Mouse (Mus musculus): ENCODE measurements around the gene Nek4. TPM values are rescaled to one million over a fixed set of nuclear protein-coding genes. Genes with fewer than 3 reads are reported as not detected.

The Nek4 gene
- 8.4 TPM in 2 replicates for polyA plus RNA-seq (2015; fragmentation: Nextera tagmentation; extraction: Ambion mirVana)

DNA sequence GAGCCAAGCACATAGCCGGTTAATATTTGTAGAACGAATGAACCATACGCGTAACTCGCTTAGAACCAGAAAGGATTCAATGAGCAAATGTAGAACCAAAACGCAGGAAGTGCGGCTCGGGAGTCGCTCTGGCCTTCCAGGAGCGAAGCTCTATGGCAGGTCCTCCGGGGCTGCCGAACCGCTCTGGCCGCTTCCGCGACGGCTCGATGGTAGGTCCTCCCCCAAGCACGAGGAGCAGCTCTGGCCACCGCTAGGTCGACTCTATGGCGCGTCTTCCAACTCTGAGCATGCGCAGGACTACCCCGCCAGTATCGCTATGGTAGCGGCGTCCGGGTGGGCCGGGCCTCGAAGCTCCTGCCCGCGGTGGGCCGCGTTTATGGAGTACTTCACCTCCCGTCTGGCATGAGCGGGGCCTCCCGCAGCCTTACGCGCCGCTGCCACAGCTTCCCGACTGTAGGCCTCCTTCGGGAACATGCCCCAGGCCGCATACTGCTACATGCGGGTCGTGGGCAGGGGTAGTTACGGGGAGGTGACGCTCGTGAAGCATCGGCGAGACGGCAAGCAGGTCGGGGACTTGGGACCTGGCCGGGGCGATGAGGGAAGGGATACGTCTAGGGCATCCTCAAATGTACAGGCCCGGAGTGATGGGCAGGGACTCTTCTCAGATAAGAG is at the start of gene Nek4:
Nek4 (plus strand) TSS at position 224 of the 672 bp plus-strand sequence.
- under 1% methylated on average over 57 of the region's 57 CpGs for WGBS
- no peaks in the 10 kb centered on the region for H3K36me3 ChIP-seq (ENCODE audit: control insufficient read depth, insufficient read depth, low read length)
- H3K9me3 ChIP-seq (ENCODE audit: control insufficient read depth, low read length): no peaks in the 10 kb centered on the region

DNA sequence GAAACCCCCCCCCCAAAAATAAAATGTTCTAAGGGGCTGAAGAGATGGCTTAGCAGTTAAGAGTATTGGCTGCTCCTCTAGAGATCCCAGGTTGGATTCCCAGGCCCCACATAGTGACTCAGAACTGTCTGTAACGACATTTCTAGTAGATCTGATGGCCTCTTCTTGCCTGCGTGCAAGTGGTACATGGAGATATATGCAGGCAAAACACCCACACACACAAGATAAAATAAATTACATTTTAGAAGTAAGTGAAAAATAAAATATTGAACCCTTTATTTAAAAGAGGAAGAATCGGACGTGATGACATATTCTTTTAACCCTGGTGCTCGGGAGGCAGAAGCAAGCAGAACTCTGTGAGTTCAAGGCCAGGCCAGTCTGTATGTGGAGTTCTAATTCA is 48.5 kb upstream of the Nek4 start:
- 90% methylated on average over 5 of the region's 5 CpGs for WGBS

More for the DNA sequence above, at the start of gene Nek4:
- Histone ChIP-seq H3K4me2 (ENCODE audit: low read depth, low read length) (peak within 1 kb of the TSS; percentile 72), H3K4me1 (ENCODE audit: control insufficient read depth, insufficient read depth, low read length) (peaks cover 3% of the 10 kb centered on the region; the same call in 1 of the 2 replicates), H3K4me3 (ENCODE audit: low read length) (peak within 1 kb of the TSS; percentile 92), H3K27me3 (replicated peaks; ENCODE audit: control insufficient read depth, insufficient read depth, low read length) (no peaks in the 10 kb centered on the region), H3K9ac (ENCODE audit: low read depth, low read length) (peak within 1 kb of the TSS; percentile 90), H3K27ac (ENCODE audit: low read length) (0 out of 2 replicates have a peak within 1 kb of the TSS, but pooled peaks have one; percentile 61)
- ATAC-seq: peak; percentile 99

DNA sequence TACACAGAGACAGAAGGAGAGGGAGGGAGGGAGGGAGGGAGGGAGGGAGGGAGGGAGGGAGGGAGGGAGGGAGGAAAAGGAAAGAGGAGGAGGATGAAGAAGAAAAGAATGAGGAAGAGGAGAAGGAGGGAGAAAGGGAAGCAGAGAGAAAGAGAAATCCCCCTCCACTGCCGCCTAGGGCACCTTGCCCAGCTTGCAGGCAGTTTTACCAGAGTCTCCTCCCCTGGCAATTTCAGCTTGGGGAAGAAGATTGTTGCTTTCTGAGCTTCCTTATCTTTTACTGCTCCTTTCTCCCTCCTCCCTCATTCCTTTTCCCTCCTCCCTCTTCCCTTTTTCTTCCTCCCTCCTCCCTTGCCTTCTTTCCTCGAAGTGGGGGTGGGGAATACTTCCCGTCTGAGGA is 48.1 kb upstream of the Nek4 start:
- H3K4me2 ChIP-seq (ENCODE audit: low read depth, low read length): no peak overlapping the region
- H3K36me3 ChIP-seq (ENCODE audit: control insufficient read depth, insufficient read depth, low read length): no peaks in the 10 kb centered on the region
- no peaks in the 10 kb centered on the region for H3K4me1 ChIP-seq (ENCODE audit: control insufficient read depth, insufficient read depth, low read length)
- no peaks in the 10 kb centered on the region for H3K9me3 ChIP-seq (ENCODE audit: control insufficient read depth, low read length)
- H3K27me3 ChIP-seq (replicated peaks; ENCODE audit: control insufficient read depth, insufficient read depth, low read length): no peaks in the 10 kb centered on the region
- 60% methylated on average over 3 of the region's 3 CpGs for WGBS
- no peak overlapping the region for H3K27ac ChIP-seq (ENCODE audit: low read length)
- no peak overlapping the region for H3K4me3 ChIP-seq (ENCODE audit: low read length)
- H3K9ac ChIP-seq (ENCODE audit: low read depth, low read length): no peak overlapping the region
- no peak for ATAC-seq

More for the DNA sequence above, 48.5 kb upstream of the Nek4 start:
- no peak for ATAC-seq
- H3K4me2 ChIP-seq (ENCODE audit: low read depth, low read length): no peak overlapping the region
- H3K27me3 ChIP-seq (replicated peaks; ENCODE audit: control insufficient read depth, insufficient read depth, low read length): no peaks in the 10 kb centered on the region
- no peaks in the 10 kb centered on the region for H3K4me1 ChIP-seq (ENCODE audit: control insufficient read depth, insufficient read depth, low read length)
- H3K9me3 ChIP-seq (ENCODE audit: control insufficient read depth, low read length): no peaks in the 10 kb centered on the region
- H3K4me3 ChIP-seq (ENCODE audit: low read length): no peak overlapping the region
- no peak overlapping the region for H3K9ac ChIP-seq (ENCODE audit: low read depth, low read length)
- no peaks in the 10 kb centered on the region for H3K36me3 ChIP-seq (ENCODE audit: control insufficient read depth, insufficient read depth, low read length)
- no peak overlapping the region for H3K27ac ChIP-seq (ENCODE audit: low read length)

DNA sequence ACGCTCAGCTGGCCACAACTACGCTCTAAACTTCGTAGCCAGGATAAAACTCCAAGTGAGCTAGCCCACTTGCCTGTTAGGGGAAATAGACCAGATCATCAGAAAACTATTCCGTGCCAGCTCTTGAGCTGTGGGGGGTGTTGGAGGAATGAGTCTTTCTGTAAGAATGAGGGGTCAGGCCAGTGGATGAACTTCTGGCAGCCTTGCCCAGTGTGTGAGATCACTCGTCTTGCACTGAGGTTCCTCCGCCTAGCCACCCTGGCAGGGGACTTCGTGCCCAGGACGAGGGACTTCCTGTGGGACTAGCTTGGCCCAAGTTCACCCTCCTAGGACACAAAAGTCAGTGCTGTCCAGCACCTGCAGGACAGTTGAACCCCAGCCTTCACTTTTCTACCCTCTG is 46.9 kb upstream of the Nek4 start:
- H3K4me3 ChIP-seq (ENCODE audit: low read length): no peak overlapping the region
- no peaks in the 10 kb centered on the region for H3K9me3 ChIP-seq (ENCODE audit: control insufficient read depth, low read length)
- ATAC-seq: no peak
- H3K4me2 ChIP-seq (ENCODE audit: low read depth, low read length): no peak overlapping the region
- H3K27me3 ChIP-seq (replicated peaks; ENCODE audit: control insufficient read depth, insufficient read depth, low read length): no peaks in the 10 kb centered on the region
- H3K9ac ChIP-seq (ENCODE audit: low read depth, low read length): no peak overlapping the region
- no peaks in the 10 kb centered on the region for H3K36me3 ChIP-seq (ENCODE audit: control insufficient read depth, insufficient read depth, low read length)
- 81% methylated on average over 8 of the region's 8 CpGs for WGBS
- H3K4me1 ChIP-seq (ENCODE audit: control insufficient read depth, insufficient read depth, low read length): no peaks in the 10 kb centered on the region
- no peak overlapping the region for H3K27ac ChIP-seq (ENCODE audit: low read length)

DNA sequence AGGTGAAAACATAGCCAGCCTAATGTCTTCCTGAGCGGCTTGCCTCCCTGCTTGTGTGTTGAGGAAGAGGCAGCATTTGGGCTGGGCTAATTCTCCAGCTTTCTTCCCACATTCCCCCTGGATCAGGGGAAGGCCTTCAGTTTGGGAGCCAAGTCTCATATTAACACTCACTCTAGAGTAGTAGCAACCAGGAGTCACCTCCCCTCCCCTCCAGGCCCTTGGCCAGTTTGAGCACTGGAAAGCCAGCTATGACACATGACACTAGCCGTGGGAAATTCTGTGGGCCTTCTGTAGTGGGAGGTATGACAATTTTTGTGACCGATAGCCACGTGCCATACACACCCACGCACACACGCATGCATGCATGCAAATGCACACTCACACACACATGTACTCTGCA is 45.2 kb upstream of the Nek4 start:
- 91% methylated on average over 6 of the region's 6 CpGs for whole genome bisulfite sequencing
- no peak overlapping the region for H3K27ac ChIP-seq (ENCODE audit: low read length)
- no peak for ATAC-seq
- H3K4me1 ChIP-seq (ENCODE audit: control insufficient read depth, insufficient read depth, low read length): no peaks in the 10 kb centered on the region
- no peaks in the 10 kb centered on the region for H3K9me3 ChIP-seq (ENCODE audit: control insufficient read depth, low read length)
- no peaks in the 10 kb centered on the region for H3K36me3 ChIP-seq (ENCODE audit: control insufficient read depth, insufficient read depth, low read length)
- no peak overlapping the region for H3K4me2 ChIP-seq (ENCODE audit: low read depth, low read length)
- no peak overlapping the region for H3K4me3 ChIP-seq (ENCODE audit: low read length)
- no peaks in the 10 kb centered on the region for H3K27me3 ChIP-seq (replicated peaks; ENCODE audit: control insufficient read depth, insufficient read depth, low read length)
- H3K9ac ChIP-seq (ENCODE audit: low read depth, low read length): no peak overlapping the region

DNA sequence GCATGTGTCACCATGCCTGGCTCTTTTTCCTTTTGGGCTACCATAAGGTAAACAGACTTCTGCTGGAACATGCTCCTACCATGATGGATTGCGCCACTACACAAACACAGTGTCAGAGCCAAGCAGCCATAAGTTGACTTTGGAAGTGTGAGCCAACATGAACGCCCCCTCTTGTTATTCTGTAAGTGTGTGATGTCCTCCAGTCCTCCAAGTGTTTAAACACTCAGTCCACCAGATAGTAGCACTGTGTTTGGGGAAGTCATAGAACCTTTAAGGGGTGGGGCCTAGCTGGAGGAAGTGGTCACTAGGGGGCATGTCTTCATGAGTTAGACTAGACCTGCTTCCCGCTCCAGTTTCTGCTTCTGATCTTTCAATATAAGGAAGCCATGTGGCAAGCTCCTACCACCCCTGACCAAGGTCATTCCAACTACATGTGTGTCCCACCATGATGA is 43.3 kb upstream of the Nek4 start:
- peak; percentile 62 for ATAC-seq

DNA sequence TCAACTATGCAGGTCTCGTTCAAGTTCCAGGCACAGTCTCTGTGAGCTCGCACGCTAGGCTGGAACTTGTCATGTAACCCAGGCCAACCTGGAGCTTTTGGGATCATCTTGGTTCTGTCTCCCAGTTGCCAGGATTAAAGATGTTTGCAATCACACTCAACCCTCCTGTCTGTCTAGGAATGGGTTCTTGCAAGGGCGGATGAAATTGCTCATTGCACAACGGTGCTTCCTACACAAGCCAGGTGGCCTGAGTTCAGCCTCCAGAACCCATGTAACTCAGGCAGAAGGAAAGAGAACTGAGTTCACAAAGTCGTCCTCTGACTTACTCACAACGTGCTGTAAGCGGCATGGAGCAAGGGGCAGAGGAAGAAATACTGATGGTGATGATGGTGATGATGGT is 40.0 kb upstream of the Nek4 start:
- ATAC-seq: no peak

More for the DNA sequence above, 43.3 kb upstream of the Nek4 start:
- H3K27me3 ChIP-seq (replicated peaks; ENCODE audit: control insufficient read depth, insufficient read depth, low read length): no peaks in the 10 kb centered on the region
- no peaks in the 10 kb centered on the region for H3K4me1 ChIP-seq (ENCODE audit: control insufficient read depth, insufficient read depth, low read length)
- no peaks in the 10 kb centered on the region for H3K9me3 ChIP-seq (ENCODE audit: control insufficient read depth, low read length)
- H3K9ac ChIP-seq (ENCODE audit: low read depth, low read length): no peak overlapping the region
- WGBS: 47% methylated on average over 3 of the region's 3 CpGs
- no peak overlapping the region for H3K4me2 ChIP-seq (ENCODE audit: low read depth, low read length)
- no peaks in the 10 kb centered on the region for H3K36me3 ChIP-seq (ENCODE audit: control insufficient read depth, insufficient read depth, low read length)
- H3K27ac ChIP-seq (ENCODE audit: low read length): no peak overlapping the region
- no peak overlapping the region for H3K4me3 ChIP-seq (ENCODE audit: low read length)

DNA sequence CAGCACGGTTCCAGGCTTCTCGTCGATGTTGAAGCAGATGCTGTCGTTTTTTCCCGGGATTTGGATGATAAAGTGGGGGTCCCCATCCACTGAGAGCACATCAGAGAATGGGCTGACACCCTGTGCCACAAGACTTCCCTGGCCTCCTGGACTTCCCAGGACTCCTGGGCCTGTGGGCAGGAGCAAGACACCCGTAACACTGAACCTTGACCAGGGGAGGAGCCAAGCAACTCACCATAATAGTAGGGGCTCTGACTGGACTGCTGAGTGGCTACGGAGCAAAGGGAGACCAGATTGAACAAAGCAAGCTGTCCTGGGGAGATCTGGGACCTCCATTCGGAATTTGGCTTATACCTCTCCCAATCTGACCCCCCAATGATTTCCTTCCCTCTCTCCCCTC is 38.5 kb upstream of the Nek4 start:
- Histone ChIP-seq H3K9me3 (ENCODE audit: control insufficient read depth, low read length) (no peaks in the 10 kb centered on the region), H3K9ac (ENCODE audit: low read depth, low read length) (no peak overlapping the region), H3K4me3 (ENCODE audit: low read length) (no peak overlapping the region), H3K27ac (ENCODE audit: low read length) (no peak overlapping the region), H3K4me1 (ENCODE audit: control insufficient read depth, insufficient read depth, low read length) (no peaks in the 10 kb centered on the region), H3K36me3 (ENCODE audit: control insufficient read depth, insufficient read depth, low read length) (no peaks in the 10 kb centered on the region), H3K4me2 (ENCODE audit: low read depth, low read length) (no peak overlapping the region), H3K27me3 (replicated peaks; ENCODE audit: control insufficient read depth, insufficient read depth, low read length) (no peaks in the 10 kb centered on the region)
- peak; percentile 76 for ATAC-seq
- 73% methylated on average over 8 of the region's 8 CpGs for WGBS

More for the DNA sequence above, 40.0 kb upstream of the Nek4 start:
- H3K4me1 ChIP-seq (ENCODE audit: control insufficient read depth, insufficient read depth, low read length): no peaks in the 10 kb centered on the region
- no peak overlapping the region for H3K4me2 ChIP-seq (ENCODE audit: low read depth, low read length)
- no peaks in the 10 kb centered on the region for H3K9me3 ChIP-seq (ENCODE audit: control insufficient read depth, low read length)
- H3K4me3 ChIP-seq (ENCODE audit: low read length): no peak overlapping the region
- H3K27me3 ChIP-seq (replicated peaks; ENCODE audit: control insufficient read depth, insufficient read depth, low read length): no peaks in the 10 kb centered on the region
- no peak overlapping the region for H3K27ac ChIP-seq (ENCODE audit: low read length)
- H3K9ac ChIP-seq (ENCODE audit: low read depth, low read length): no peak overlapping the region
- WGBS: 88% methylated on average over 8 of the region's 8 CpGs
- no peaks in the 10 kb centered on the region for H3K36me3 ChIP-seq (ENCODE audit: control insufficient read depth, insufficient read depth, low read length)

DNA sequence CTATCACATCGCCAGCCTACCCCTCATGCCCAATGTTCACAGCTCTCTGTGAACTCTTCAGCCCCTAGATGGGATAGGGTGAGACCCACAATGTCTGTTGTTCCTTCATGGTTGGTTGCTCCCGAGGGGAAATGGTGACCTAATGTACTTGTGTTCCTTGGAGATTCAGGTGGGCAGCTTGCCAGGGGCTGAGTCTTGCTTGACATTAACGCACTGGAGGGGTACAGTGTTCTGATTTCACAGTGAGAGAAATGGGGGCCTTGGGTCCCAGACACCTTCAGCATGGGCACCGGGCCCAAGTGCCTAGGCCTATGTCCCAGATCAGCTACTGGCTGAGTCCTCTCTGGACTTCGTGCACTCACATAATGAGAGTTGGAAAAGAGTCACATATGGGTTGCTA is 37.8 kb upstream of the Nek4 start:
- Histone ChIP-seq H3K4me1 (ENCODE audit: control insufficient read depth, insufficient read depth, low read length) (no peaks in the 10 kb centered on the region), H3K9ac (ENCODE audit: low read depth, low read length) (no peak overlapping the region), H3K4me3 (ENCODE audit: low read length) (no peak overlapping the region), H3K27ac (ENCODE audit: low read length) (no peak overlapping the region), H3K36me3 (ENCODE audit: control insufficient read depth, insufficient read depth, low read length) (no peaks in the 10 kb centered on the region), H3K4me2 (ENCODE audit: low read depth, low read length) (no peak overlapping the region), H3K9me3 (ENCODE audit: control insufficient read depth, low read length) (no peaks in the 10 kb centered on the region), H3K27me3 (replicated peaks; ENCODE audit: control insufficient read depth, insufficient read depth, low read length) (no peaks in the 10 kb centered on the region)
- no peak for ATAC-seq
- 84% methylated on average over 5 of the region's 5 CpGs for WGBS

DNA sequence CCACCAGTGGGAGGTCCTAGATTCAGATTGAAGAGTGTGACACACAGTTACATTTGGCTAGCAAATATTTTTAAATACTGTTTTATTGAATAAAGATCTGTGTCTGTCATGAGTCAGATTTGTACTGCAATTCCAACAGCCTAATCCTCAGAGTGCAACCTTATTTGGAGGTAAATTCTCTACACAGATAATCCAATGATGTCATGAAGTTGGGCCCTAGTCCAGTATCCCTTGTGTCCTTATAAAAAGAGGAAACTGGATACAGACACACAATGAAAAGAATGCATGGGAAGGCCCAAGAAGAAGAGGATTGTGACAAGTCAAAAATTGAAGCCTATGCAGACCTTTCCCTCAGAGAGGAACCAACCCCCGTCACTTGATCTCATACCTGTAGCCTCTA is 34.7 kb upstream of the Nek4 start:
- Histone ChIP-seq H3K4me2 (ENCODE audit: low read depth, low read length) (no peak overlapping the region), H3K36me3 (ENCODE audit: control insufficient read depth, insufficient read depth, low read length) (no peaks in the 10 kb centered on the region), H3K9me3 (ENCODE audit: control insufficient read depth, low read length) (no peaks in the 10 kb centered on the region), H3K9ac (ENCODE audit: low read depth, low read length) (no peak overlapping the region), H3K27ac (ENCODE audit: low read length) (no peak overlapping the region), H3K27me3 (replicated peaks; ENCODE audit: control insufficient read depth, insufficient read depth, low read length) (no peaks in the 10 kb centered on the region), H3K4me1 (ENCODE audit: control insufficient read depth, insufficient read depth, low read length) (no peaks in the 10 kb centered on the region), H3K4me3 (ENCODE audit: low read length) (no peak overlapping the region)
- 0 out of 2 replicates have a peak, but pooled peaks have one; percentile 22 for ATAC-seq
- 68% methylated on average over 1 of the region's 1 CpGs for WGBS

Measured in intestine, embryonic 16.5 days (tissue).